Mouse (Mus musculus): Measurements from ENCODE around the gene Tmem179b.

Gene Tmem179b

GRCm38 (mm10) chr19:8727495-8728114 is 46.7 kb downstream of the Tmem179b start:
- DNase-seq: no peak

GRCm38 (mm10) chr19:8726609-8727390 is 47.5 kb downstream of the Tmem179b start:
- no peak for DNase-seq

DNA sequence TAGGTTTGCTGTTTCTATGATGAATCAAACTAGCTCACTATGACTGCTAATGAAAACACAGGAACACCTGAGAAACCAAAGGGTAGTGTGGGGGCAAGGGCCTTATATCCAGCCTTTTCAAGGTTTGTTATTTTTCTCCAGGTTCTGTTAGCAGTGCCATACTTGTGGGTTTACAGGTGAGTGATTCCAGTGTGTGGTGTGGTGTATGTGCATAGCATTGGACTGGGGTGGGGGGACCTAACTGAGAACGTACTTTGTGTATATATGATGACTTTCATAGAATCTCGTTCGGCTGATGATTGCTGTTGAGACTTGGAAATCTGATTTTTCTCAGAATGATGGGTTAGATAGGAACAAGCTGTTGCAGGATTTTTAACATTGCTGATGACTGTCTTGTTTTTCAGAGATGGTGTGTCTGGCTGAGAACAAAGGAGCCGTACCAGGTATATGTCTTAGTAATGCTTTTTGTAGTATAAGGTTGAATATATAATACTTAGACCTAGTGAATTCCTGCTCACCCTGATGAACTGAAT is 49.1 kb downstream of the Tmem179b start:
- no peak for DNase-seq

- no peak for DNase-seq
Observed at GRCm38 (mm10) chr19:8724392-8724791, 49.9 kb downstream of the Tmem179b start.

GRCm38 (mm10) chr19:8723574-8724346 is 50.5 kb downstream of the Tmem179b start:
- no peak for DNase-seq

DNA sequence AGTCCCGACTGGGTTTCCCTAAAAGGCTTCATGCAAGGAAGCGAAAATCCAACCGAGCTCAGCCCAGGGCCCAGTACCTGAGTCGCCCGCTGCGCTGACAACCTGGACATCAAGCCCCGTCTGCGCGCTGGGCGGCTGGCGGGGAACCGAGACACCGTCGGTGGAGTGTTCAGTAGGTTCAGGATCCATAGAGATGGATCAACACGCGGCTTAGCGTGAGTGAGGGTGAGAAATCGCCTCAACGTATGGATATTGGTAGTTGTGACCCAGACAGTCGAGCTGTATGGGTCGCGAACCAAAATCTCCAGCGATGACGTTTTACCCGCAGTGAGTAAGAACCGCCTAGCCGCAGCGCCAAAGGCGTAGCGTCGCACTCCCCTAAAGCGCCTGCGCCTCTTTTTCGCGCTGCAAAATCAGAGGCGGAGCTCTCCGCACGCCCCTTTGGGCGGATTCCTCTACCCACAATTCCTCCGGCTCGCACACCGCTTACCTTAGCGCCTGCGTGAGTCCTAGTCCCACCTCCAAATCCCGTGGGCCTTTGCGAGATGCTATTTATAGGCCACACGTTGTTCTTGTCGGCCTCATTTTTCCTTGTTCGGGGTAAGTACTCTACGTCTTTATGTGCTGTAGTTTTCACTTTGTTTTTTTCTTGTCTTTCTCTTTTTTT is 51.2 kb downstream of the Tmem179b start, which contains the start of gene Slc3a2:
Gene Slc3a2, minus strand, starts transcription at position 463 of the 667 bp plus-strand sequence.
- DNase-seq: peak; percentile 98

DNA sequence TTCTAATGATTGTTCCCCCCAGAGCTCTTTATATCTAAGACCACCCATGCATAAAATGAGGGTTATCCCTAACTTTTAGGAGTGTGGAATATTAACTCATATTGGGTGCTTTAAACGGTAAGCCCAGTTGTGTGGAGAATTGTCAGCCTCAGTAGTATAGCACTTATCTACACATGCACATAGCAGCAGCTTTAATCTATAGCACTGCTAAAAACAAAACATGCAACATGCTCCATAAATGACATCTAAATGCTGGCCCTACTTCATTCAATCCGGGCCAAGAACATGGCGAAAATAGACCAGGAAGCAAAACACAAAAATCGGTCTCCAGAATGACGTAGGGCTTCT is 51.7 kb downstream of the Tmem179b start:
- DNase-seq: no peak
